Mouse (Mus musculus) limb, embryonic 13.5 days (tissue): Measurements from ENCODE around the gene Acvr1. TPM values are rescaled to one million over a fixed set of nuclear protein-coding genes. Genes with fewer than 3 reads are reported as not detected.

Experiments
- ATAC-seq: fragments of 200-750 bp; cut with Nextera tagmentation; 2 replicates; pipeline ENCODE4 v1.8.0; 2017; ENCODE audit warnings: low read depth, moderate number of reproducible peaks, moderate TSS enrichment; ENCODE audit not compliant: low FRiP score
- H3K27ac ChIP-seq: fragments of 300-500 bp; sonication (generic); 2 replicates; pipeline ENCODE4 v1.5.1; 2015; ENCODE audit warnings: inconsistent platforms, mild to moderate bottlenecking, moderate library complexity
- H3K27me3 ChIP-seq: fragments of 300-500 bp; sonication (generic); 2 replicates; pipeline ENCODE4 v1.6.1; 2015; ENCODE audit warnings: mild to moderate bottlenecking, inconsistent platforms
- H3K36me3 ChIP-seq: fragments of 300-500 bp; sonication (generic); 2 replicates; pipeline ENCODE4 v1.6.1; 2015; ENCODE audit warnings: inconsistent platforms, mild to moderate bottlenecking, moderate library complexity
- H3K4me1 ChIP-seq: fragments of 300-500 bp; sonication (generic); 2 replicates; pipeline ENCODE4 v1.6.1; 2015; ENCODE audit warnings: inconsistent platforms
- H3K4me2 ChIP-seq: fragments of 300-500 bp; sonication (generic); replicated peaks from 2 replicates; pipeline ENCODE4 v1.6.1; 2015; ENCODE audit warnings: inconsistent platforms, mild to moderate bottlenecking, moderate library complexity
- H3K4me3 ChIP-seq: fragments of 300-500 bp; sonication (generic); 2 replicates; pipeline ENCODE4 v1.5.1; 2015; ENCODE audit warnings: moderate library complexity, mild to moderate bottlenecking, inconsistent platforms
- H3K9ac ChIP-seq: fragments of 300-500 bp; sonication (generic); 2 replicates; pipeline ENCODE4 v1.6.1; 2015; ENCODE audit warnings: mild to moderate bottlenecking, inconsistent platforms
- H3K9me3 ChIP-seq: fragments of 300-500 bp; sonication (generic); 2 replicates; pipeline ENCODE4 v1.6.1; 2016; ENCODE audit warnings: inconsistent platforms
- WGBS: fragments of 180-500 bp; shearing (Covaris S2); methylation state at CpG from one replicate; pipeline ENCODE4 v1.1.7; 2015; 5-methylcytosine and 5-hydroxymethylcytosine counted together
- polyA plus RNA-seq: library from polyadenylated mRNA; unstranded; fragments of >200 nt; fragmentation: Nextera tagmentation; extraction: Ambion mirVana; gene quantifications from 2 replicates; pipeline ENCODE4 v1.2.1, GENCODE M21; 2015

The Acvr1 gene
- polyA plus RNA-seq, 1 experiment from 2014 or later, result 8.6 TPM

- no peak overlapping the region for H3K4me2 ChIP-seq
- no peak overlapping the region for H3K4me3 ChIP-seq
- 0 out of 2 replicates have a peak, but pooled peaks cover 2% of the 10 kb centered on the region for H3K36me3 ChIP-seq
- no peak overlapping the region for H3K9ac ChIP-seq
- ATAC-seq, result no peak
- H3K27ac ChIP-seq, result no peak overlapping the region
- no peaks in the 10 kb centered on the region for H3K9me3 ChIP-seq
- no peaks in the 10 kb centered on the region for H3K27me3 ChIP-seq
- WGBS, result 81% methylated on average over 3 of the region's 3 CpGs
- peaks cover 23% of the 10 kb centered on the region for H3K4me1 ChIP-seq
These were observed 53.7 kb downstream of the Acvr1 start for GRCm38 (mm10) chr2:58513212-58513611.

DNA sequence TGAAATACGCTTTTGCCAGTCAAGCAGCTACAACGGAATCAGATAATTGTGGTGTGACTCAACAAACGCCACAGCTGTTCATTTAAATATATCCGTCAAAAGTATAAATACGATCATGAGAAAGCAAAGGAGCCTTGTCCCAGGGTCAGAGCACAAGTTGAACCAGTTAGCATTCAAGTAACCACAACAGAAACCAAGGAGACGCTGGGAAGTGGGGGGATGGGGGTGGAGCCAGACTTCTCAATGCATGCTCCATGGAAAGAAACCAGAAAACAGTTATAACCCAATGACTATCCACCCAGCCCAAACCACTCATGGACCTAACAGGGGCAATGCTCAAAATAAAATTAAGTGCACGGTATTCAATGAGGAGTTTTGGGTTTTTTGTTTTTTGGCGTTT is 56.8 kb downstream of the Acvr1 start:
- Histone ChIP-seq H3K4me2 (no peak overlapping the region), H3K27ac (no peak overlapping the region), H3K4me1 (peaks cover 5% of the 10 kb centered on the region), H3K9me3 (no peaks in the 10 kb centered on the region), H3K27me3 (no peaks in the 10 kb centered on the region), H3K4me3 (no peak overlapping the region), H3K9ac (no peak overlapping the region), H3K36me3 (0 out of 2 replicates have a peak, but pooled peaks cover 1% of the 10 kb centered on the region)
- 75% methylated on average over 8 of the region's 8 CpGs for WGBS
- no peak for ATAC-seq

GRCm38 (mm10) chr2:58505306-58506090 is 61.5 kb downstream of the Acvr1 start:
- no peaks in the 10 kb centered on the region for H3K27me3 ChIP-seq
- H3K9ac ChIP-seq, result no peak overlapping the region
- no peak overlapping the region for H3K4me2 ChIP-seq
- H3K9me3 ChIP-seq, result no peaks in the 10 kb centered on the region
- no peak for ATAC-seq
- H3K4me1 ChIP-seq, result no peaks in the 10 kb centered on the region
- H3K36me3 ChIP-seq, result no peaks in the 10 kb centered on the region
- 86% methylated on average over 9 of the region's 9 CpGs for WGBS
- H3K4me3 ChIP-seq, result no peak overlapping the region
- no peak overlapping the region for H3K27ac ChIP-seq

DNA sequence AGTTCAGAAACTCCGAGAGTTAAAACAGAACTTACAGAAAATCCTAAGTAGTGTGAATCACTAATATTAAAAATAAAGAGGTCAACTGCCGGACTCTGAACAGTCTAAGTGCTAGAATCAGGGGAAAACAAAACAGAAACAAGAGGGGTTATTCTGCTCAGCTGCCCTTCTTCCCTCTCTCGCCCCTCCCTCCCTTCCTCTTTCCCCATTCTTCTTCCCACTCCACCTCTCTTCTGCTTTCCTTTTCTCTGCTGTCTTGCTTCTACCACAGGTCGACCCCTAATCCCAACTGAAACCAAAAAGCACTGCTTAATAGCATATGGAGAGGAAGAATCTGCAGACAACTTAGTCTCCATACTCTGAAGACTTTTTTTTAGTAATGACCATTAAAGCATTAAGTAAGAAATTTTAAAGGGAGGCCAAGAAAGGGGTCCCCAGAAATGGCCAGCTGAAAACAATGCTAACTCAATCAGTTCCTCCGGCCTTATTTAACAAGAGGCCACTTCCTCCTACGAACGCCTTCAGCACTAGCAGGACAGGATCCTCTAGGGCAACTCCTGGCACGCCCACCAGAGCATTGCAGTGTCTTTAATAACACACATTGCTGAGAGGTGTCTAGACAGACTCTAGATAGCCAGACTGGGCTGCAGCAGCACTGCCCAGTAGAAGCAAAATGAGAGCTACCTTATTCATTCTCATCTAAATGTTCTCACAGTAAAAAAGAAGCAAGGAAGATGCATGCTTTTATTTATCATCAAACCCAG is 70.1 kb downstream of the Acvr1 start:
- no peak overlapping the region for H3K4me2 ChIP-seq
- 65% methylated on average over 8 of the region's 8 CpGs for WGBS

DNA sequence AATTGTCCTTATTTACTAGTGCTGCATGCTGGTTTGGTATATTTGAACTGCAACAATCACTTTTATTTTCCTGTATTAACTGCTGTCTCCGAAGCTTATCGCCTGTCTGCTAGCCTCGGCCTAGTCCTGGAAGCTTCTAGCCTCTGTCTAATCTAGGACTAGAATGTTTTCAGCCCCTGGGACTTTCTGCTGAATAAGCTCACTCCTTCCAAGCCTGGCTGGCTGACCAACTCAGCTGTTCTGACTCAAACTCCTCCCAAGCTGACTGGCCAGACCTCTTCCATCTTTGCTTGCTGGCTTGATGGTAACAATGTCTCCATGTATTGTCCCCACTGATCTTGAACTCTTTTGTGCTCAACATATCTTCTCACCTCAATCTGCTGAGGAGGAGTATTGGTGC is 71.7 kb downstream of the Acvr1 start:
- no peaks in the 10 kb centered on the region for H3K27me3 ChIP-seq
- 90% methylated on average over 3 of the region's 3 CpGs for WGBS
- no peak for ATAC-seq

More for the DNA sequence above, 70.1 kb downstream of the Acvr1 start:
- H3K36me3 ChIP-seq, result peaks cover 9% of the 10 kb centered on the region
- no peaks in the 10 kb centered on the region for H3K27me3 ChIP-seq
- H3K27ac ChIP-seq, result no peak overlapping the region
- no peak overlapping the region for H3K9ac ChIP-seq
- H3K9me3 ChIP-seq, result no peaks in the 10 kb centered on the region
- peaks cover 5% of the 10 kb centered on the region for H3K4me1 ChIP-seq
- ATAC-seq, result no peak
- H3K4me3 ChIP-seq, result no peak overlapping the region

DNA sequence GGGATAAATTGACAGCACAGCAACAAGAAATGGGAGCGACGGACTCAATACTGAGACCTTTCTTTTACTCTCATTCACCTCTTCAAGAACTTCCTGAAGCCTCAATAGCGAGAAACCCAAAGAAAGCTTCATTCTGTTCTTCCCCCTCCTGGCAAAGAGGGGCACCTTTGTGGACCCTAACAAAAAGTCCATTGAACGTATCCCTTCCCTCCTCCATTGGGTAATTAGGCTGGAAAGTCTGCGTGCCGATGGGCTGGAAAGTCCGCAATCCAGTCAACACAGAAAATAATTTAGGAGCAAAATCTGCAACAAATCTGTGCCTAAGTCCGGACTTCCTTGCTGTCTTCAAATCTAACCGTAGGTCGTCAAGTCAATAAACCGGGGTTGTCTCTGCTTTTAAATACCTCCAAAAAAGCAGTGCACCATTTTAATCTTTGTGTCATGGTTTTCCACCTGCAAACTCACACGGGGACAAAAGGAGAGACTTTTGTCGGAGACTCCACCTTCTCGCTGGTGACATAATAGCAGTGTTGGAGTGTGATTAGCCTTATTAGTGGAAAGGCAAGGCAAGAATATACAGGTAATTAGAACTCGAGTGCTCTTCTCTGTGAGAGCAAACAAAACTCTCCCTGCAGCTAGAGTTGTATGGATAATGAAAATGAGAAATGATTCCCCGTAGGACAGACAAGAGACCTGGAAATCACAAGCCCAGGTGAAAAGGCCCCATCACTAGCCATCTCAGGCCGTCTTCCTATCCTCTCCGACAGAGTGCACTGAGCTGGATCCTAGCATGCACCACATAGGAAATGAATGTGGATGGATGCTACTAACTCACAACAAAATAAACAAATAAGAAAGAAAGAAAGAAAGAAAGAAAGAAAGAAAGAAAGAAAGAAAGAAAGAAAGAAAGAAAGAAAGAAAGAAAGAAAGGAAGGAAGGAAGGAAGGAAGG is 73.0 kb downstream of the Acvr1 start:
- Histone ChIP-seq H3K4me3 (no peak overlapping the region), H3K4me2 (no peak overlapping the region), H3K9ac (no peak overlapping the region), H3K36me3 (peaks cover 14% of the 10 kb centered on the region), H3K9me3 (no peaks in the 10 kb centered on the region), H3K27ac (no peak overlapping the region), H3K4me1 (peaks cover 5% of the 10 kb centered on the region), H3K27me3 (no peaks in the 10 kb centered on the region)
- WGBS, result 78% methylated on average over 18 of the region's 18 CpGs
- ATAC-seq, result no peak

More for the DNA sequence above, 71.7 kb downstream of the Acvr1 start:
- H3K4me2 ChIP-seq, result no peak overlapping the region
- no peak overlapping the region for H3K4me3 ChIP-seq
- H3K9ac ChIP-seq, result no peak overlapping the region
- H3K4me1 ChIP-seq, result peaks cover 5% of the 10 kb centered on the region
- H3K36me3 ChIP-seq, result peaks cover 9% of the 10 kb centered on the region
- no peaks in the 10 kb centered on the region for H3K9me3 ChIP-seq
- H3K27ac ChIP-seq, result no peak overlapping the region

DNA sequence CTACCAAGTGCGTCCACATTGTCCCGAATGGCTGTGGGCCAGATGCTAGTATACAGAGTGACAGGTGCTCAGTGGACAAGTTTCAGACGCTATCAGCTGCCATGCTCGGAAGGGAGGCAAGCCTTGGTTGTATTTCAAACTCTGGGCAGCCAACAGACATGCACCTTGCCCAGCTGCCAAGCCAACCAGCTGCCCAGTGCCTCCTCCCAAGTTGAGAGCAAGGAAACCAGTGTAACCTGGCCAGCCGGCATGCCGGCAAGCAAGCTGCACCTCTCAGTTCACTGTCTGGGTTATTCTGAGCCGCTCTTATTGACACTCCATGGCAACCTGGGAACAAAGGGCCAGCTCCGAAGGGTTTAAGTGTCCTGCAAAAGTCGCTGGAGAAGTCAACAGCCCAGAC is 77.7 kb downstream of the Acvr1 start:
- Histone ChIP-seq H3K9me3 (no peaks in the 10 kb centered on the region), H3K27me3 (no peaks in the 10 kb centered on the region), H3K4me3 (no peak overlapping the region), H3K4me2 (no peak overlapping the region), H3K9ac (no peak overlapping the region), H3K4me1 (peaks cover 36% of the 10 kb centered on the region), H3K27ac (no peak overlapping the region), H3K36me3 (peaks cover 8% of the 10 kb centered on the region; the same call in 1 of the 2 replicates)
- 85% methylated on average over 9 of the region's 9 CpGs for WGBS
- no peak for ATAC-seq

- WGBS, result 86% methylated on average over 8 of the region's 8 CpGs
- no peak overlapping the region for H3K9ac ChIP-seq
- H3K27me3 ChIP-seq, result no peaks in the 10 kb centered on the region
- H3K4me1 ChIP-seq, result peaks cover 41% of the 10 kb centered on the region
- peaks cover 8% of the 10 kb centered on the region; the same call in 1 of the 2 replicates for H3K36me3 ChIP-seq
- ATAC-seq, result no peak
- H3K4me2 ChIP-seq, result no peak overlapping the region
- no peaks in the 10 kb centered on the region for H3K9me3 ChIP-seq
- H3K4me3 ChIP-seq, result no peak overlapping the region
- no peak overlapping the region for H3K27ac ChIP-seq
These were observed 78.6 kb downstream of the Acvr1 start for GRCm38 (mm10) chr2:58488404-58488803.

DNA sequence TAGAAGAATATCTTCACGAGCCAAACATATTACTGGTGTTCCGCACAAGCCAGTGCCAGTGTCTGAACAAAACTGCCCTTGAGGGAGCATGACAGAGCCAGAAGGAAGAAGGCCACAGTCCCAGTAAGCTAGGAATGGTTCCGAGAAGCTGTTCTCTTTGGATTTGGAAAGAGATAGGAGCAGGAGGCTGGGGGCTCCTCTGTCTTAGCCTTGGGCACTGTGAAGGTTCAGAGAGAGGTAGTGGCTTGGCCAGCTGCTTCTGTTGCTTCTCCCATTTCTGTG is 79.7 kb downstream of the Acvr1 start:
- Histone ChIP-seq H3K9me3 (no peaks in the 10 kb centered on the region), H3K27me3 (no peaks in the 10 kb centered on the region), H3K4me2 (peak overlapping the region; percentile 17; the same call in 1 of the 2 replicates), H3K4me1 (peaks cover 41% of the 10 kb centered on the region), H3K36me3 (peaks cover 8% of the 10 kb centered on the region; the same call in 1 of the 2 replicates), H3K27ac (no peak overlapping the region), H3K9ac (no peak overlapping the region), H3K4me3 (no peak overlapping the region)
- peak; percentile 7; the same call in 1 of the 2 replicates for ATAC-seq
- WGBS, result 43% methylated on average over 3 of the region's 3 CpGs

GRCm38 (mm10) chr2:58486441-58487278 is 80.3 kb downstream of the Acvr1 start:
- H3K27ac ChIP-seq, result no peak overlapping the region
- peaks cover 41% of the 10 kb centered on the region for H3K4me1 ChIP-seq
- H3K27me3 ChIP-seq, result no peaks in the 10 kb centered on the region
- no peak overlapping the region for H3K4me3 ChIP-seq
- H3K9ac ChIP-seq, result no peak overlapping the region
- H3K36me3 ChIP-seq, result peaks cover 8% of the 10 kb centered on the region; the same call in 1 of the 2 replicates
- 30% methylated on average over 13 of the region's 14 CpGs for WGBS
- peak overlapping the region; percentile 17; the same call in 1 of the 2 replicates for H3K4me2 ChIP-seq
- no peaks in the 10 kb centered on the region for H3K9me3 ChIP-seq
- ATAC-seq, result peak; percentile 48

DNA sequence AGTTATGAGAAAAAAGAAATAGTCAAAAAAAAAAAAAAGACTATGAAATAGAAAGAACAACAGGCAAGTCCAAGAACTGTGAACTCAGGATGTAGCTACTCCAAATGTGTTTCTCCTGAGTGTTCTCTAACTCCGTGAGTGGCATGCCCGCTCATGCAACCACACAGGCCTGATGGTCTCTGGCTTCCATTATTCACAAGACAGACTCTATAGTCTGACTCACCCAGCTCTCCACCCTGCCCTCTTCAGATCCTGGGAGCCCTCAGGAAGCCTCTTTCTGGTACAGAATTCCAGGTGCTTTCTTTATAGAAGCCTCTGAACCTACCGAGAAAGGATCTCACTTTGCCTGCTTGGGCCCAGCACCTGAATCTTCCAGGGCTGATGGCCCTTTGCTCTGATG is 81.3 kb downstream of the Acvr1 start:
- Histone ChIP-seq H3K9me3 (no peaks in the 10 kb centered on the region), H3K4me1 (peaks cover 41% of the 10 kb centered on the region), H3K27me3 (no peaks in the 10 kb centered on the region), H3K4me2 (no peak overlapping the region), H3K4me3 (no peak overlapping the region), H3K36me3 (peaks cover 8% of the 10 kb centered on the region; the same call in 1 of the 2 replicates), H3K27ac (peak overlapping the region; percentile 12; the same call in 1 of the 2 replicates), H3K9ac (no peak overlapping the region)
- 53% methylated on average over 3 of the region's 3 CpGs for WGBS
- ATAC-seq, result no peak
